Mouse (Mus musculus): ENCODE results near the gene Tpx2. TPM values are rescaled to one million over a fixed set of nuclear protein-coding genes. Genes with fewer than 3 reads are reported as not detected.
A peak's percentile ranks its signal among the peaks of the same experiment; 100 is the strongest.

Tpx2 gene
- total RNA-seq (2014; rRNA removed) (8.1 and 15.6 TPM in 2 replicates), polyA plus RNA-seq (2015; fragmentation: Nextera tagmentation; extraction: Ambion mirVana) (14.3 and 21.0 TPM in 2 replicates)

DNA sequence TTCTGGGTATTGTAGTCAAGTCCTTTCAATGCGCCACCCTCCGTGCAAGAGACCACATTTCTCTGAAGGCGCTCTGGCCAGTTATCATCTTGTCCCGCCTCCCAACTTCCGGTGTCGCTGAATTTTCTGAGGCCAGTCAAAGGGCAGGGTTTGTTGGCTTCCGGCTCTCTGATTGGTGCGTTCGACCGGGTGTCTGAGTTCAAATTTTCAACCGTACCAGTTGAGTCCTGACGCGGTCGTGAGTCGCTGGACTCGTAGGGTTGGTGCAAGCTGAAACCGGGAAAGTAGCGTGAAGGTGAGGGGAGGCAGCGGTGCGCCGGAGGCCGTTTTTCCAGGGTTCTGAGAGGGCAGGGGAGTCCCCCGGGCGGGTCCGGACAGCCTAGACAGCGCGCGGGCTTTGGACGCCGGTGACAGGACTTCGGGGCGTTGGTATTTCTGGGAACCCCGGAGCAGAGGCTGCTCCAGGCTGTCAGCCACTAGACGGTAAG lies at the start of gene Tpx2:
Gene Tpx2, plus strand, starts transcription at position 150 of the 488 bp plus-strand sequence.
- H3K4me2 ChIP-seq (ENCODE audit: low read depth, low read length), result peak within 1 kb of the TSS; percentile 87
- no peaks in the 10 kb centered on the region for H3K27me3 ChIP-seq (ENCODE audit: insufficient read depth, low read length)
- no peaks in the 10 kb centered on the region for H3K4me1 ChIP-seq (ENCODE audit: insufficient read depth, low read length)
- no peak within 1 kb of the TSS for H3K27ac ChIP-seq
- H3K9me3 ChIP-seq (ENCODE audit: low read length), result no peaks in the 10 kb centered on the region
- H3K9ac ChIP-seq (replicated peaks; ENCODE audit: low read length), result peak within 1 kb of the TSS; percentile 52; the same call in 1 of the 2 replicates
- peak; percentile 45; the same call in 1 of the 2 replicates for TF ChIP-seq CTCF (IDR thresholded peaks at IDR 0.05; ENCODE audit: low read depth)
- peak; percentile 99 for DNase-seq (ENCODE audit: low spot score)
- no peaks in the 10 kb centered on the region for H3K36me3 ChIP-seq (ENCODE audit: insufficient read depth, low read length)
- H3K4me3 ChIP-seq (ENCODE audit: low read length), result peak within 1 kb of the TSS; percentile 78
- 2% methylated on average over 34 of the region's 34 CpGs for WGBS
- peak; percentile 99 for ATAC-seq

DNA sequence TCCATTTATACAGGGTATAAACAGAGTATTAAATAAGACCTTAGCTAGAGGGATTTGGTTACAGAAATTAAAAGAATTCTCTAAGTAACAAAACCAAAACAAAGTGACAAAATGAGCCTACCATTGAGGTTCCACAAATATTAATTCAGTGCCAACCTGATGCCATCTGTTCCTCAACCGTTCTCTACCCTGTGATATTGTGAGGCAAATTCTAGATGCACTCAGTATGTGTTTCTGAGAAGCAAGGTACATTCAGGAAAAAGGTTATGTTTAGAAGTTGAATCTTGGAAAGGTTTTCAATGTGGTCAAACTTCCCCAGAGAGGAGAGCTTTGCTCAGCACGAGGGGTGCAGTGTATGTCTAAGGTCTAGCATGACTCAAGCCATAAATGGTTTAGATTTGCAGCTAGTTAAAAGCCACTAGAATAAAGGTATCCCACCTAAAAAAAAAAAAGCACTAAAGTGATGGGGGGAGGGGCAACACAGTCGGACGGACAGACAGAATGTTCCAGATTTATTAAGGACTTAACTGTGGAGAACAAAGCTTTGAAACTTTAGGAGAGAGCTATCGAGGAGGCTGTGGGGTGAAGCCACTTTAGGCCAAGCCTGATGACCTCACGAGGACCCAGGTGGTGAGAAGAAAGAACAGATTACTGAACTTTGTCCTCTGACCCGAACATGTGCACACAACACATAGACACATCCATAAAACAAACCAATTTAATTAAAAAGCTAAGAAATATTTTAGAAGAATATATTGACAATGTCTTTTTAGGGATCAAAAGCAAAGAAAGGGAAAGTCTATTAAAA lies 47.6 kb upstream of the Tpx2 start:
- no peaks in the 10 kb centered on the region for H3K9me3 ChIP-seq (ENCODE audit: low read length)
- no peak overlapping the region for H3K27ac ChIP-seq
- H3K4me1 ChIP-seq (ENCODE audit: insufficient read depth, low read length), result 0 out of 2 replicates have a peak, but pooled peaks cover 8% of the 10 kb centered on the region
- no peak for TF ChIP-seq CTCF (IDR thresholded peaks at IDR 0.05; ENCODE audit: low read depth)
- 79% methylated on average over 7 of the region's 7 CpGs for WGBS
- DNase-seq (ENCODE audit: low spot score) (no peak), ATAC-seq (no peak)
- H3K4me2 ChIP-seq (ENCODE audit: low read depth, low read length), result no peak overlapping the region
- H3K4me3 ChIP-seq (ENCODE audit: low read length), result no peak overlapping the region
- no peak overlapping the region for H3K9ac ChIP-seq (replicated peaks; ENCODE audit: low read length)
- no peaks in the 10 kb centered on the region for H3K36me3 ChIP-seq (ENCODE audit: insufficient read depth, low read length)
- H3K27me3 ChIP-seq (ENCODE audit: insufficient read depth, low read length), result no peaks in the 10 kb centered on the region

DNA sequence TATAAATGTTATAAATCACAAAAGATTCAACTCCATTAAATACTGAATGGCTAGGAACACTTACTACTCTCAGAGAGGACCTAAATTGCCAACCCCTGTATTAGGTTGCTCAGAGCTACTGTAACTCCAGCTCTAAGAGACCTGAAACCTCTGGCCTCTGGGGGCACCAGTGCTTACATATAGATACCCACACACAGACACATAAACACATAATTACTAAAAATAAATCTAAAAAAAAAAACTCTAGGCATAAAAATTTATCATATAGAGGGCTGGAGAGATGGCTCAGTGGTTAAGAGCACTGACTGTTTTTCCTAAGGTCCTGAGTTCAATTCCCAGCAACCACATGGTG lies 47.0 kb upstream of the Tpx2 start:
- H3K27ac ChIP-seq, result no peak overlapping the region
- H3K9ac ChIP-seq (replicated peaks; ENCODE audit: low read length), result no peak overlapping the region
- no peak overlapping the region for H3K4me3 ChIP-seq (ENCODE audit: low read length)
- no peaks in the 10 kb centered on the region for H3K36me3 ChIP-seq (ENCODE audit: insufficient read depth, low read length)
- H3K27me3 ChIP-seq (ENCODE audit: insufficient read depth, low read length), result no peaks in the 10 kb centered on the region
- DNase-seq (ENCODE audit: low spot score), result no peak
- 0 out of 2 replicates have a peak, but pooled peaks cover 8% of the 10 kb centered on the region for H3K4me1 ChIP-seq (ENCODE audit: insufficient read depth, low read length)
- no peak overlapping the region for H3K4me2 ChIP-seq (ENCODE audit: low read depth, low read length)
- no peaks in the 10 kb centered on the region for H3K9me3 ChIP-seq (ENCODE audit: low read length)
- TF ChIP-seq CTCF (IDR thresholded peaks at IDR 0.05; ENCODE audit: low read depth), result 0 out of 2 replicates have a peak, but pooled peaks have one; percentile 1
- ATAC-seq, result no peak

DNA sequence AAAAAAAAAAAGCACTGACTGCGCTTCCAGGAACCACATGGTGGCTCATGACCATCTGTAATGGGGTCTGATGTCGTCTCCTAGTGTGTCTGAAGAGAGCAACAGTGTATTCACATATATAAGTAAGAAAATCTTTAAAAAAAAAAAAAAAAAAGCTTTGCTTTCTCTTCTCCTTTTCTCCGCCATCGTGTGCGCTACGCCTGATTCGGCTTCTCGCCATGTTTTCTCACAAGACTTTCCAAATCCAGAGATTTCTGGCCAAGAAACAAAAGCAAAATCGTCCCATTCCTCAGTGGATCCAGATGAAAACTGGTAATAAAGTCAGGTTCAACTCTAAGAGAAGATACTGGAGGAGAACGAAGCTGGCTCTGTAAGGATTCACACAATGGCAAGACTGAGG lies 45.5 kb upstream of the Tpx2 start:
- Histone ChIP-seq H3K36me3 (ENCODE audit: insufficient read depth, low read length) (no peaks in the 10 kb centered on the region), H3K27me3 (ENCODE audit: insufficient read depth, low read length) (no peaks in the 10 kb centered on the region), H3K27ac (no peak overlapping the region), H3K4me2 (ENCODE audit: low read depth, low read length) (no peak overlapping the region), H3K9ac (replicated peaks; ENCODE audit: low read length) (no peak overlapping the region), H3K4me1 (ENCODE audit: insufficient read depth, low read length) (0 out of 2 replicates have a peak, but pooled peaks cover 8% of the 10 kb centered on the region), H3K9me3 (ENCODE audit: low read length) (no peaks in the 10 kb centered on the region), H3K4me3 (ENCODE audit: low read length) (no peak overlapping the region)
- ATAC-seq (no peak), DNase-seq (ENCODE audit: low spot score) (no peak)
- no peak for TF ChIP-seq CTCF (IDR thresholded peaks at IDR 0.05; ENCODE audit: low read depth)
- WGBS, result 86% methylated on average over 10 of the region's 10 CpGs

DNA sequence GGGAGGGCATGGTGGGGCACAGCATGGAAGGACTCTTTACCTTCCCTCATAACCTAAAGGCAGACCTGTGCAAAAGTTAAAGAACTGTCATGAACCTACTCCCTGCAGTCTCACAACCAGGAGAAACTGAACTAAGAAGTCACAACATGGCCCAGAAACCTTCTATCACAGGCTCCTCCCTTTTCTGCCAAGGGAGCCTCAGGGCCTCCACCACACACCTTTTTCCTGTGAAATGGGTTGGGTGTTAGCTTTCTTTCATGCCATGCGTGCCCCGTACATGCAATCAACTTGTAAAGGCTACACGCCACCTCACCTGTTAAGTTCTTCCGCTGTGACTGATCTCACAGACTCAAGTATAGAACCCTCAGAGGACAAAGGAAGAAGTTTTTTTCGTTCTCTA lies 44.7 kb upstream of the Tpx2 start:
- DNase-seq (ENCODE audit: low spot score) (no peak), ATAC-seq (no peak)
- whole genome bisulfite sequencing, result 80% methylated on average over 5 of the region's 5 CpGs
- H3K9me3 ChIP-seq (ENCODE audit: low read length), result no peaks in the 10 kb centered on the region
- no peak overlapping the region for H3K4me2 ChIP-seq (ENCODE audit: low read depth, low read length)
- no peak overlapping the region for H3K9ac ChIP-seq (replicated peaks; ENCODE audit: low read length)
- no peak for TF ChIP-seq CTCF (IDR thresholded peaks at IDR 0.05; ENCODE audit: low read depth)
- no peaks in the 10 kb centered on the region for H3K27me3 ChIP-seq (ENCODE audit: insufficient read depth, low read length)
- no peak overlapping the region for H3K27ac ChIP-seq
- H3K4me1 ChIP-seq (ENCODE audit: insufficient read depth, low read length), result 0 out of 2 replicates have a peak, but pooled peaks cover 8% of the 10 kb centered on the region
- H3K4me3 ChIP-seq (ENCODE audit: low read length), result no peak overlapping the region
- H3K36me3 ChIP-seq (ENCODE audit: insufficient read depth, low read length), result no peaks in the 10 kb centered on the region

DNA sequence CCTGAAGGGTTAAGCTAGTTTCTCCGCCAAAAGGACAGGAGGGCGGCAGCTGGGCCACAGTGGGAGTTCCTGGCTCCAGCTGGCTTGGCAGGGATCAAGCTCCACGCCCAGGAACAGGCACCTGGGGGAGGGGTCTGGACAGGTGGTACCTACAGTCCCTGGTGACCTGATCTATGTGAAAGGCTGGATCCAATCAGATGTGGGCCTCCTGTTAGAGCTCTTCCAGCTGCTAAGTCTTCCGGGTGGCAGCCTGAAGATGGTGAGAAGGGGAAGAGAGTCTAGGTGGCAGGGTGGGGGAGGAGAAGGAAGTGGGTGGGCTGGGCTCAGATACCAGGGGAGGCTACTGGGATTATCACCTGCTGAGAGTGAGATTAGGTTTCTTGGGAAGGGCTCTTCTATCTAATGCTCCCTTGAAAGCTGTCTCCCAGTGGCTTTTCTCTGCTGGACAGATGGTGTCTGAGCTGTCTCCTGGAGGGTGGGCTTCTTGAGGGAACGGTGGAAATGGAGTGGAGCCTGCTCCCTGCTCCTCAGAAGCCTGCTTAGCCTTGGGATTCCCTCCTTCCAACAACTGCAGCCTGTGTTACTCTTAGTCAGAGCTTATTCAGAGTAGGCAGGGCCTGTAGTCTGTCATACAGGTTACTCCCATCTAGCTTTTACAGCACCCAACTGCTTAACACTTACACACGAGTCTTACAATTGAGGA lies 43.2 kb upstream of the Tpx2 start:
- Histone ChIP-seq H3K4me2 (ENCODE audit: low read depth, low read length) (no peak overlapping the region), H3K27ac (peak overlapping the region; percentile 52), H3K27me3 (ENCODE audit: insufficient read depth, low read length) (no peaks in the 10 kb centered on the region), H3K9ac (replicated peaks; ENCODE audit: low read length) (no peak overlapping the region), H3K9me3 (ENCODE audit: low read length) (no peaks in the 10 kb centered on the region), H3K4me1 (ENCODE audit: insufficient read depth, low read length) (0 out of 2 replicates have a peak, but pooled peaks cover 8% of the 10 kb centered on the region), H3K36me3 (ENCODE audit: insufficient read depth, low read length) (no peaks in the 10 kb centered on the region), H3K4me3 (ENCODE audit: low read length) (no peak overlapping the region)
- 14% methylated on average over 6 of the region's 6 CpGs for WGBS
- TF ChIP-seq CTCF (IDR thresholded peaks at IDR 0.05; ENCODE audit: low read depth), result no peak
- DNase-seq (ENCODE audit: low spot score) (peak; percentile 53), ATAC-seq (peak; percentile 76)

All from hindbrain, postnatal 0 days (tissue).